Mouse (Mus musculus): ENCODE measurements around the gene Gm14569. TPM values are rescaled to one million over a fixed set of nuclear protein-coding genes. Genes with fewer than 3 reads are reported as not detected.

The Gm14569 gene
- polyA plus RNA-seq, 1 experiment from 2014 or later = not detected

DNA sequence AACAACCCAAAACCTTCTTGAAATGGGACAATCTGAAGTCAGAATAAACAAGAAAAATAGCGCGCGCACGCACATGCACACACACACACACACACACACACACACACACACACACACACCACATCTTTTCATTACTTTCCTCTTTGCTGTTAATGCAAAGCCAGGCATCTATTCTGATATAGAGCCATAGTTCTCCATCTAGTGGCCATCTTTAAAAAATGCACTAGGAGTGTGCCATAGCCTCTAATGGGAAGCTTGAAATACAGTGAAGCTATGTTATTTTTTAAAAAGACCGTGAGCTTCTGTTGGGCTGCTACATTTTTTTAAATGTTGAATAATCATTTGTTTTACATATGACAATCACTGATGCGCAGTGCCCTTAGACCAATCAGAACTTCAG lies 98.4 kb downstream of the Gm14569 start:
- Histone ChIP-seq H3K4me2 (ENCODE audit: low read length) (no peak overlapping the region), H3K36me3 (ENCODE audit: control insufficient read depth, insufficient read depth, low read length) (no peaks in the 10 kb centered on the region), H3K9me3 (replicated peaks; ENCODE audit: control insufficient read depth, low read length) (no peaks in the 10 kb centered on the region), H3K4me3 (ENCODE audit: low read depth, low read length) (no peak overlapping the region), H3K9ac (ENCODE audit: low read length) (no peak overlapping the region), H3K27ac (ENCODE audit: low read depth, low read length) (no peak overlapping the region), H3K27me3 (replicated peaks; ENCODE audit: control insufficient read depth, insufficient read depth, low read length) (no peaks in the 10 kb centered on the region), H3K4me1 (ENCODE audit: control insufficient read depth, insufficient read depth, low read length) (no peaks in the 10 kb centered on the region)
- WGBS = 65% methylated on average over 6 of the region's 6 CpGs
- DNase-seq (ENCODE audit: low spot score) = peak; percentile 73
- ATAC-seq = peak; percentile 62; the same call in 1 of the 2 replicates

DNA sequence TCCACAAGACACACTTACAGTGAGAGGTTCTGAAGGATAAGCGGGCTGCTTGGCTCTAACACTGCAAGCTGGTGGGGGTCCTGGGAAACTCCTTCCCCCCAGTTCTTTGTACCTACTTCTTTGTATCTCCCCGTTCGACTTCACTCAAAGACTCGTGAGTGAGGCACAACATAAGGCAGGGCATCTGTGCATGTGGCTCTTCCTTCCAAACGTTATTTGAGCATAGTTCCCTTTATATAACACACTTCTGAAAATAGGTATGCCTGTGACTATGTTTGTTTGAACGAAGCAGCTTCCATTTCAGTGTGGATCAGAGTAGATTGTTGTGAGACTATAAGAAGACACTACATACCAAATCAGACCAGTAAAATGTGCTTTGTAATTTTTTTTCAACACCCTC lies 99.0 kb downstream of the Gm14569 start:
- ATAC-seq = no peak
- H3K36me3 ChIP-seq (ENCODE audit: control insufficient read depth, insufficient read depth, low read length) = no peaks in the 10 kb centered on the region
- H3K27ac ChIP-seq (ENCODE audit: low read depth, low read length) = no peak overlapping the region
- 61% methylated on average over 6 of the region's 6 CpGs for WGBS
- H3K27me3 ChIP-seq (replicated peaks; ENCODE audit: control insufficient read depth, insufficient read depth, low read length) = no peaks in the 10 kb centered on the region
- H3K9me3 ChIP-seq (replicated peaks; ENCODE audit: control insufficient read depth, low read length) = no peaks in the 10 kb centered on the region
- H3K4me2 ChIP-seq (ENCODE audit: low read length) = no peak overlapping the region
- no peak overlapping the region for H3K9ac ChIP-seq (ENCODE audit: low read length)
- no peaks in the 10 kb centered on the region for H3K4me1 ChIP-seq (ENCODE audit: control insufficient read depth, insufficient read depth, low read length)
- no peak overlapping the region for H3K4me3 ChIP-seq (ENCODE audit: low read depth, low read length)
- DNase-seq (ENCODE audit: low spot score) = peak; percentile 9

DNA sequence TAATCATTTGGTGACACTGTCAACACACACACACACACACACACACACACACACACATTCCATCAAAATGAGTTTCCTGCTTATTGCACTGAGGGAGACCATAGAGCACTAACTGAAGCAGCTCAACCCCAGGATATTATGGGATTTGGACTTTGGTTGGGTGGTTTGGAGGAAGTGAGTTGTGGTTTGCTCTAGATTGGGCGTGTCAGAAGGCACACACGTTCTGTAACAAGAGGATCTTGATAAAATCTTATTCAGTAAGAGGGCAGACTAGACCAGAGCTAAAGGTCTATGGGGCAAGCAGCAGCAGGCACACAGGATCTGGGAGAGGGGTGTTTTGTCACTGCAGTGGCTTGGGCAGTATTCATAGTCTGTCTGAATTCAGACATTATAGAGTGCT lies 101.1 kb downstream of the Gm14569 start:
- H3K9me3 ChIP-seq (replicated peaks; ENCODE audit: control insufficient read depth, low read length) = no peaks in the 10 kb centered on the region
- no peaks in the 10 kb centered on the region for H3K4me1 ChIP-seq (ENCODE audit: control insufficient read depth, insufficient read depth, low read length)
- H3K27ac ChIP-seq (ENCODE audit: low read depth, low read length) = no peak overlapping the region
- no peak overlapping the region for H3K9ac ChIP-seq (ENCODE audit: low read length)
- H3K27me3 ChIP-seq (replicated peaks; ENCODE audit: control insufficient read depth, insufficient read depth, low read length) = no peaks in the 10 kb centered on the region
- 62% methylated on average over 2 of the region's 2 CpGs for WGBS
- H3K36me3 ChIP-seq (ENCODE audit: control insufficient read depth, insufficient read depth, low read length) = no peaks in the 10 kb centered on the region
- H3K4me3 ChIP-seq (ENCODE audit: low read depth, low read length) = no peak overlapping the region
- ATAC-seq (no peak), DNase-seq (ENCODE audit: low spot score) (no peak)
- H3K4me2 ChIP-seq (ENCODE audit: low read length) = no peak overlapping the region

DNA sequence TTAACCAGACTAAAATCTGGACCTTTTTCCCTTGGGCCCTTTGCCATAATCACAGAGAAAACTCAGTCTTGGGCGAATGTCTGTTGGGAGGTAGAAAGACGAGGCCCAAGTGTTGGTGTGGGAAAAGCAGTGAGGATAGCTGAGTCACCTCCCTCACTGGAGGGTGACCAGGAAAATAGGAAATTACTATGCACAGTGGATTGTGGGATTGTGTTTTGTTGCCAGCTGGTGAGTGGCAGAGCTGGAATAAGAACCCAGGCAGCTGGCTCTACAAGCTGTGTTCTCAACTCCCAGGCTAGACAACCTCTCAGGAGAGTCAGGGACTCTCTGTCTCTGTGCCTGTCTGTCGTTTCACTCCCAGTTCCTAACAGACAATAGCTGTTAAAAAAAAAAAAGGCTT lies 101.7 kb downstream of the Gm14569 start:
- ATAC-seq = peak; percentile 26; the same call in 1 of the 2 replicates
- peak; percentile 33 for DNase-seq (ENCODE audit: low spot score)

DNA sequence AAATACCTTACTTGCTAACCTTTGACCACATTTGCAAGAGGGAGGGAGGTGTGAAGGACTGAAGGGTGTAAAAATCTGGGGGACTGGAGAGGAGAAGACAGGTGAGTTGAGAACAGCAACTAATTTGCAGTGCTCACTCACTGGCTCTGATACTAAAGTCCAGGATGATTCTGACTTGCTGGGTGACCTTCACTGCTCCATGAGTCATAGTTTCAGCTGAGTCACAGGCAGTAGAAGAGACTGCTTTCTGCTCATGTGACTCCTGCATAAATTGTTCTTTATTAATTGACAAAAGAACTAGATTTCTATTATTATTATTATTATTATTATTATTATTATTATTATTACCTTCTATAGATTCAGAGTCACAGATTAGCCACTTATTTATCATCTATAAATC lies 106.3 kb downstream of the Gm14569 start:
- H3K4me3 ChIP-seq (ENCODE audit: low read depth, low read length) = no peak overlapping the region
- H3K4me1 ChIP-seq (ENCODE audit: control insufficient read depth, insufficient read depth, low read length) = no peaks in the 10 kb centered on the region
- no peak overlapping the region for H3K4me2 ChIP-seq (ENCODE audit: low read length)
- no peaks in the 10 kb centered on the region for H3K9me3 ChIP-seq (replicated peaks; ENCODE audit: control insufficient read depth, low read length)
- no peak for DNase-seq (ENCODE audit: low spot score)
- no peaks in the 10 kb centered on the region for H3K27me3 ChIP-seq (replicated peaks; ENCODE audit: control insufficient read depth, insufficient read depth, low read length)
- no peaks in the 10 kb centered on the region for H3K36me3 ChIP-seq (ENCODE audit: control insufficient read depth, insufficient read depth, low read length)
- H3K27ac ChIP-seq (ENCODE audit: low read depth, low read length) = no peak overlapping the region
- no peak for ATAC-seq
- H3K9ac ChIP-seq (ENCODE audit: low read length) = no peak overlapping the region

More for the DNA sequence above, 101.7 kb downstream of the Gm14569 start:
- no peak overlapping the region for H3K27ac ChIP-seq (ENCODE audit: low read depth, low read length)
- no peaks in the 10 kb centered on the region for H3K36me3 ChIP-seq (ENCODE audit: control insufficient read depth, insufficient read depth, low read length)
- H3K9me3 ChIP-seq (replicated peaks; ENCODE audit: control insufficient read depth, low read length) = no peaks in the 10 kb centered on the region
- H3K4me1 ChIP-seq (ENCODE audit: control insufficient read depth, insufficient read depth, low read length) = no peaks in the 10 kb centered on the region
- H3K27me3 ChIP-seq (replicated peaks; ENCODE audit: control insufficient read depth, insufficient read depth, low read length) = no peaks in the 10 kb centered on the region
- no peak overlapping the region for H3K4me2 ChIP-seq (ENCODE audit: low read length)
- no peak overlapping the region for H3K9ac ChIP-seq (ENCODE audit: low read length)
- 52% methylated on average over 3 of the region's 3 CpGs for WGBS
- no peak overlapping the region for H3K4me3 ChIP-seq (ENCODE audit: low read depth, low read length)

Small RNA genes within 50 kb of the gene (microRNA-seq; reads per million reads assigned to microRNA genes)
- gene Gm44485 = not detected

Other genes with a start within 250 kb of the Gm14569 start
- gene Lonrf3, start 163.5 kb downstream of the Gm14569 start, polyA plus RNA-seq (2014; fragmentation: Nextera tagmentation; extraction: Ambion mirVana) = 0.98 and 1.3 TPM in 2 replicates
- gene Gm6268, start 90.5 kb downstream of the Gm14569 start, polyA plus RNA-seq (2014; fragmentation: Nextera tagmentation; extraction: Ambion mirVana) = not detected in 2 replicates
- 583 and 650 TPM in 2 replicates for gene Pgrmc1, start 106.4 kb upstream of the Gm14569 start, polyA plus RNA-seq (2014; fragmentation: Nextera tagmentation; extraction: Ambion mirVana)
- 3.6 and 4.1 TPM in 2 replicates for gene Akap17b, start 153.6 kb upstream of the Gm14569 start, polyA plus RNA-seq (2014; fragmentation: Nextera tagmentation; extraction: Ambion mirVana)

All from forebrain, embryonic 14.5 days (tissue).